In the genomic region with DNA sequence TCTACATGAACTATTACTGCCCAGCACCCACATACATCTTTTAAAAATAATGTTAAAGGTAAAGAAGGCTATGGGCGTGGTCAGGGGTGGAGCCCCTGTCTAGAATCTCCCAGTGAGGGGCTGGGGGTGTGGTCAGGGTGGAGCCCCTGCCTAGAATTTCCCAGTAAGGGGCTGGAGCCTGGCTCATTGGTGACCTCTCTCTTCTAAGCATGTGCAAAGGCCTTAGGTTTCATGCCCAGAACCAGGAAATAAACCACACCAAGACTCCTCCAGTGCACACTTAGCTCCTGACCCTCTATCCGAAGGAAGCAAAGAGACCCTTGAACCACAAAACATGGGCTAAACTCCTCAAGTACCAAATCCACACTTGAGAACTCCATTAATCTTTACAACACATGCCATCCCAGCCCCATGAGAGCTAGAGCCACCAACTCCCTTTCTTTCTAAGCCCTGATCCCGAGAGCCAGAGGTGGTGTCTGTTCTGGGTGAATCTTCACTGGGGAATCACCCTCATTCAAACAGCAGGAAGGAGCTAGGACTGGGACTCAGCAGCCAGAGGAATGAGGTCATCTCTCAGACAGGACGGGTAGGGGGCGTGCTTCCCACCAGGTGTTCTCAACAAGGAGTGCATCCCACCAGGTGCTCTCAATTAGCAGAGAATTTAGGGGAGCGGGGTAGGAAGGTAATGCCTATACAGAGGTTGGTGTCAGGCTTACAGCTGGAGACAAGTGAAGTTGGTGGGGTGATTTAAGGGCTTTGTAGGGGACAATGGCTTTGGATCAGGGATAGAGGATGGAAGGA, we compare ENCODE assay signal across 8 mouse cellular contexts. TPM values are rescaled to one million over a fixed set of nuclear protein-coding genes. Genes with fewer than 3 reads are reported as not detected.
A peak's percentile ranks its signal among the peaks of the same experiment; 100 is the strongest.
DNase-seq lines count a peak whose midpoint lies in the region; ATAC-seq and TF ChIP-seq lines count a peak whose summit lies in the region.

No protein-coding gene starts in this region.

- H3K4me2 ChIP-seq in heart, embryonic 11.5 days: peak overlapping the region; percentile 83
- H3K4me2 ChIP-seq in CH12.LX (ENCODE audit: insufficient read depth, low read depth, poor library complexity, severe bottlenecking): peak overlapping the region; percentile 94
- H3K4me2 ChIP-seq in liver, embryonic 13.5 days: peak overlapping the region; percentile 89

- WGBS in heart, embryonic 11.5 days (ENCODE audit: insufficient replicate concordance): 32% methylated on average over 6 of the region's 6 CpGs
- 41% methylated on average over 6 of the region's 6 CpGs for WGBS in forebrain, embryonic 10.5 days
- 19% methylated on average over 6 of the region's 6 CpGs for WGBS in liver, embryonic 13.5 days (ENCODE audit: insufficient replicate concordance)

- TF ChIP-seq RAD21 in CH12.LX (IDR thresholded peaks at IDR 0.05; ENCODE audit: low read depth, low read length): no peak; the same call in 1 of the 2 replicates

- H3K27me3 ChIP-seq in heart, embryonic 11.5 days (ENCODE audit: control insufficient read depth, insufficient read depth, low read length): no peaks in the 10 kb centered on the region
- H3K27me3 ChIP-seq in CH12.LX (replicated peaks): no peaks in the 10 kb centered on the region
- no peaks in the 10 kb centered on the region for H3K27me3 ChIP-seq in forebrain, embryonic 10.5 days (ENCODE audit: poor library complexity, severe bottlenecking)
- no peaks in the 10 kb centered on the region for H3K27me3 ChIP-seq in liver, embryonic 13.5 days

- H3K9ac ChIP-seq in heart, embryonic 11.5 days (ENCODE audit: low read depth, low read length): peak overlapping the region; percentile 97
- H3K9ac ChIP-seq in CH12.LX (ENCODE audit: insufficient read depth, low read depth): peak overlapping the region; percentile 90
- H3K9ac ChIP-seq in liver, embryonic 13.5 days: peak overlapping the region; percentile 99

- dilution Hi-C loops in CH12.LX (cut with MboI; ENCODE audit: extremely low pct_ligation_motif_present, extremely low pct_unique_long_range_greater_than_20kb, low sequenced_read_pairs): no loop called here

- no peak for DNase-seq in heart, adult 9 months (ENCODE audit: low spot score in 2 of 2)
- DNase-seq in CH12.LX (ENCODE audit: extremely low read depth): peak; percentile 58
- DNase-seq in forebrain, embryonic 10.5 days (ENCODE audit: extremely low spot score, low spot score): no peak
- peak; percentile 75 for DNase-seq in liver, embryonic 13.5 days
- DNase-seq in testis, postnatal 14 days (ENCODE audit: low spot score): no peak
- DNase-seq in layer of hippocampus, adult 9-11 months: no peak

- no peaks in the 10 kb centered on the region for H3K9me3 ChIP-seq in heart, embryonic 11.5 days (replicated peaks; ENCODE audit: control insufficient read depth, low read length)
- H3K9me3 ChIP-seq in CH12.LX (replicated peaks; ENCODE audit: low read length): no peaks in the 10 kb centered on the region
- H3K9me3 ChIP-seq in forebrain, embryonic 10.5 days: no peaks in the 10 kb centered on the region
- no peaks in the 10 kb centered on the region for H3K9me3 ChIP-seq in liver, embryonic 13.5 days (replicated peaks)

- H3K4me1 ChIP-seq in heart, embryonic 11.5 days (ENCODE audit: control insufficient read depth, insufficient read depth, low read length): peaks cover 21% of the 10 kb centered on the region
- peaks cover 5 to 42% of the 10 kb centered on the region in 2 experiments; a peak in 3 of 4 replicates for H3K4me1 ChIP-seq in CH12.LX (ENCODE audit: control insufficient read depth in 1 of 2, insufficient read depth in 2 of 2)
- peaks cover 39% of the 10 kb centered on the region for H3K4me1 ChIP-seq in forebrain, embryonic 10.5 days
- peaks cover 83% of the 10 kb centered on the region for H3K4me1 ChIP-seq in liver, embryonic 13.5 days (replicated peaks)

- H3K79me2 ChIP-seq in CH12.LX (replicated peaks; ENCODE audit: control insufficient read depth, extremely low read depth, insufficient read depth, poor library complexity, severe bottlenecking): peaks cover 36% of the 10 kb centered on the region

- H3K4me3 ChIP-seq in heart, embryonic 11.5 days (ENCODE audit: low read depth, low read length): peak overlapping the region; percentile 93
- H3K4me3 ChIP-seq in CH12.LX (replicated peaks in 1 of 3; ENCODE audit: low read depth in 2 of 3, low read length in 2 of 3, poor library complexity in 1 of 3): peak overlapping the region; percentile 75 to 97 (median 90)
- peak overlapping the region; percentile 92 for H3K4me3 ChIP-seq in forebrain, embryonic 10.5 days
- H3K4me3 ChIP-seq in liver, embryonic 13.5 days (replicated peaks): peak overlapping the region; percentile 89

- in situ Hi-C loops in CH12.LX (cut with MboI; ENCODE audit: low pct_ligation_motif_present, low pct_unique_long_range_greater_than_20kb, low sequenced_read_pairs): no loop called here

- H3K27ac ChIP-seq in heart, embryonic 11.5 days (ENCODE audit: low read depth, low read length): 0 out of 2 replicates have a peak overlapping the region, but pooled peaks have one; percentile 18
- peak overlapping the region; percentile 3; the same call in 1 of the 2 replicates for H3K27ac ChIP-seq in CH12.LX (ENCODE audit: insufficient read depth, low read depth)
- H3K27ac ChIP-seq in forebrain, embryonic 10.5 days: peak overlapping the region; percentile 98
- H3K27ac ChIP-seq in liver, embryonic 13.5 days: peak overlapping the region; percentile 95

- no peak for TF ChIP-seq EP300 in CH12.LX (IDR thresholded peaks at IDR 0.05; ENCODE audit: low read length)

- peak; percentile 61 for TF ChIP-seq POLR2A in CH12.LX (IDR thresholded peaks at IDR 0.05; ENCODE audit: low read depth, low read length)

- no peak for ATAC-seq in heart, embryonic 11.5 days (replicated peaks; ENCODE audit: insufficient number of reproducible peaks, low FRiP score, low TSS enrichment)
- ATAC-seq in liver, embryonic 13.5 days (ENCODE audit: low read depth): peak; percentile 37
- ATAC-seq in frontal cortex, adult (ENCODE audit: low TSS enrichment): no peak

- peaks cover 4% of the 10 kb centered on the region for H3K36me3 ChIP-seq in heart, embryonic 11.5 days (ENCODE audit: control insufficient read depth, insufficient read depth, low read length)
- peaks cover 29 to 36% of the 10 kb centered on the region in 2 experiments for H3K36me3 ChIP-seq in CH12.LX (replicated peaks in 1 of 2; ENCODE audit: control insufficient read depth in 1 of 2, insufficient read depth in 1 of 2, low read length in 1 of 2)
- H3K36me3 ChIP-seq in forebrain, embryonic 10.5 days (replicated peaks): peaks cover 48% of the 10 kb centered on the region
- H3K36me3 ChIP-seq in liver, embryonic 13.5 days: peaks cover 46% of the 10 kb centered on the region

- TF ChIP-seq CTCF in CH12.LX (conservative IDR thresholded peaks at IDR 0.05 in 1 of 2, IDR thresholded peaks at IDR 0.05 in 1 of 2; ENCODE audit: low read depth in 2 of 2, low read length in 2 of 2): peak in 1 of 2 experiments; percentile 27; a peak in 1 of 4 replicates

TF ChIP-seq in CH12.LX, 34 proteins besides CTCF, POLR2A, EP300 and RAD21 (continues in another document):
- TF ChIP-seq RCOR1 (conservative IDR thresholded peaks at IDR 0.05; ENCODE audit: low read depth, low read length): no peak
- peak; percentile 68 for TF ChIP-seq ELF1 (IDR thresholded peaks at IDR 0.05; ENCODE audit: low read depth, low read length)
- TF ChIP-seq MEF2A (IDR thresholded peaks at IDR 0.05; ENCODE audit: borderline replicate concordance, low read depth, low read length): 0 out of 2 replicates have a peak, but pooled peaks have one; percentile 24
- TF ChIP-seq MAZ (IDR thresholded peaks at IDR 0.05; ENCODE audit: low read depth, low read length): 0 out of 2 replicates have a peak, but pooled peaks have one; percentile 37
- no peak for TF ChIP-seq TCF12 (IDR thresholded peaks at IDR 0.05; ENCODE audit: low read depth, low read length)

RNA-seq across cellular contexts. Expression of a gene that starts 1.6 kb away (rescaled TPM):
- 66.1 and 70.0 TPM in 2 replicates for polyA plus RNA-seq in heart, embryonic 11.5 days (2014; fragmentation: Nextera tagmentation; extraction: Ambion mirVana)
- 38.8 and 44.5 TPM in 2 replicates for total RNA-seq in CH12.LX (2012; rRNA removed)
- 29.5 and 33.1 TPM in 2 replicates for total RNA-seq in CH12.LX (2014; rRNA removed)
- polyA plus RNA-seq in CH12.LX (2012; ENCODE audit: insufficient read length, low read depth): 67.7 and 75.4 TPM in 2 replicates
- polyA plus RNA-seq in forebrain, embryonic 10.5 days (2016; fragmentation: Nextera tagmentation; extraction: Ambion mirVana): 135 and 139 TPM in 2 replicates
- polyA plus RNA-seq in liver, embryonic 13.5 days (2015; fragmentation: Nextera tagmentation; extraction: Ambion mirVana): 89.5 and 94.1 TPM in 2 replicates

RNA-seq across cellular contexts. Expression of a gene that starts 7.5 kb away (rescaled TPM):
- polyA plus RNA-seq in heart, embryonic 11.5 days (2014; fragmentation: Nextera tagmentation; extraction: Ambion mirVana): 47.5 and 61.4 TPM in 2 replicates
- total RNA-seq in CH12.LX (2012; rRNA removed) (131 and 143 TPM in 2 replicates), CH12.LX (2014; rRNA removed) (81.7 and 83.0 TPM in 2 replicates)
- 78.2 and 93.5 TPM in 2 replicates for polyA plus RNA-seq in CH12.LX (2012; ENCODE audit: insufficient read length, low read depth)
- 96.8 and 97.9 TPM in 2 replicates for polyA plus RNA-seq in forebrain, embryonic 10.5 days (2016; fragmentation: Nextera tagmentation; extraction: Ambion mirVana)
- 61.1 and 68.7 TPM in 2 replicates for polyA plus RNA-seq in liver, embryonic 13.5 days (2015; fragmentation: Nextera tagmentation; extraction: Ambion mirVana)

RNA-seq across cellular contexts. Expression of a gene that starts 7.5 kb away (rescaled TPM):
- polyA plus RNA-seq in heart, embryonic 11.5 days (2014; fragmentation: Nextera tagmentation; extraction: Ambion mirVana): 1.4 and 2.9 TPM in 2 replicates
- total RNA-seq in CH12.LX (2012; rRNA removed) (1.2 and 1.5 TPM in 2 replicates), CH12.LX (2014; rRNA removed) (0.96 and 1.0 TPM in 2 replicates)
- polyA plus RNA-seq in CH12.LX (2012; ENCODE audit: insufficient read length, low read depth): 3.2 and 3.4 TPM in 2 replicates
- polyA plus RNA-seq in forebrain, embryonic 10.5 days (2016; fragmentation: Nextera tagmentation; extraction: Ambion mirVana): 2.6 and 3.1 TPM in 2 replicates
- 0.86 and 0.89 TPM in 2 replicates for polyA plus RNA-seq in liver, embryonic 13.5 days (2015; fragmentation: Nextera tagmentation; extraction: Ambion mirVana)

RNA-seq across cellular contexts. Expression of a gene that starts 11.1 kb away (rescaled TPM):
- polyA plus RNA-seq in heart, embryonic 11.5 days (2014; fragmentation: Nextera tagmentation; extraction: Ambion mirVana): 0.23 and 0.67 TPM in 2 replicates
- total RNA-seq in CH12.LX (2012; rRNA removed): 5.2 and 7.2 TPM in 2 replicates
- total RNA-seq in CH12.LX (2014; rRNA removed): 0.23 TPM in 1 of 2 replicates, not detected in the other
- polyA plus RNA-seq in CH12.LX (2012; ENCODE audit: insufficient read length, low read depth): 2.2 and 2.7 TPM in 2 replicates
- polyA plus RNA-seq in forebrain, embryonic 10.5 days (2016; fragmentation: Nextera tagmentation; extraction: Ambion mirVana): 0.35 and 0.52 TPM in 2 replicates
- polyA plus RNA-seq in liver, embryonic 13.5 days (2015; fragmentation: Nextera tagmentation; extraction: Ambion mirVana): 1.2 and 1.4 TPM in 2 replicates

RNA-seq across cellular contexts. Expression of a gene that starts 12.0 kb away (rescaled TPM):
- 0.55 and 1.2 TPM in 2 replicates for polyA plus RNA-seq in heart, embryonic 11.5 days (2014; fragmentation: Nextera tagmentation; extraction: Ambion mirVana)
- total RNA-seq in CH12.LX (2012; rRNA removed) (0.29 and 1.1 TPM in 2 replicates), CH12.LX (2014; rRNA removed) (0.65 and 0.98 TPM in 2 replicates)
- polyA plus RNA-seq in CH12.LX (2012; ENCODE audit: insufficient read length, low read depth): 0.46 and 1.2 TPM in 2 replicates
- 0.78 and 1.4 TPM in 2 replicates for polyA plus RNA-seq in forebrain, embryonic 10.5 days (2016; fragmentation: Nextera tagmentation; extraction: Ambion mirVana)
- polyA plus RNA-seq in liver, embryonic 13.5 days (2015; fragmentation: Nextera tagmentation; extraction: Ambion mirVana): 0.93 TPM in 1 of 2 replicates, not detected in the other

Comparison
In these comparisons a context has a peak if more than half of its experiments do, and no peak if none do; other contexts are left out.
1. H3K27ac ChIP-seq: peak in every context shown above with its lines; median percentile 98 in forebrain, embryonic 10.5 days; 95 in liver, embryonic 13.5 days; 18 in heart, embryonic 11.5 days; 3 in CH12.LX.
2. DNase-seq: peak in CH12.LX (single experiment) and liver, embryonic 13.5 days (single experiment); none in heart, adult 9 months (0 of 2), forebrain, embryonic 10.5 days (single experiment), testis, postnatal 14 days (single experiment) and layer of hippocampus, adult 9-11 months (single experiment).
3. Peak in every context shown above with its lines, with median percentiles within 50 percentile points of each other: H3K4me2 ChIP-seq, H3K4me3 ChIP-seq and H3K9ac ChIP-seq.